Mouse (Mus musculus) heart, embryonic 12.5 days (tissue): ENCODE results near the gene Ankrd17. TPM values are rescaled to one million over a fixed set of nuclear protein-coding genes. Genes with fewer than 3 reads are reported as not detected.
"Not testable (repeated sequence)": the region's sequence is repeated elsewhere in the genome, so short reads cannot be mapped to it uniquely, and the experiment has no call there.

Experiments used
- ATAC-seq: fragments of 200-750 bp; cut with Nextera tagmentation; 2 replicates; pipeline ENCODE4 v1.8.0; 2017; ENCODE audit warnings: moderate TSS enrichment, moderate library complexity; ENCODE audit not compliant: insufficient number of reproducible peaks, low FRiP score
- H3K27ac ChIP-seq: fragments of 300-500 bp; sonication (generic); 2 replicates; pipeline ENCODE4 v1.5.1; 2016; ENCODE audit warnings: mild to moderate bottlenecking, moderate library complexity; ENCODE audit not compliant: poor library complexity, severe bottlenecking
- H3K27me3 ChIP-seq: fragments of 300-500 bp; sonication (generic); replicated peaks from 2 replicates; pipeline ENCODE4 v1.6.1; 2016; ENCODE audit warnings: mild to moderate bottlenecking, moderate library complexity
- H3K36me3 ChIP-seq: fragments of 300-500 bp; sonication (generic); 2 replicates; pipeline ENCODE4 v1.6.1; 2016; ENCODE audit warnings: mild to moderate bottlenecking, moderate library complexity
- H3K4me1 ChIP-seq: fragments of 300-500 bp; sonication (generic); replicated peaks from 2 replicates; pipeline ENCODE4 v1.6.1; 2016; ENCODE audit warnings: mild to moderate bottlenecking
- H3K4me2 ChIP-seq: fragments of 300-500 bp; sonication (generic); 2 replicates; pipeline ENCODE4 v1.6.1; 2016; ENCODE audit warnings: mild to moderate bottlenecking, moderate library complexity
- H3K4me3 ChIP-seq: fragments of 300-500 bp; sonication (generic); 2 replicates; pipeline ENCODE4 v1.5.1; 2016; ENCODE audit warnings: mild to moderate bottlenecking
- H3K9ac ChIP-seq: fragments of 300-500 bp; sonication (generic); 2 replicates; pipeline ENCODE4 v1.6.1; 2016; ENCODE audit warnings: mild to moderate bottlenecking, moderate library complexity
- H3K9me3 ChIP-seq: fragments of 300-500 bp; sonication (generic); replicated peaks from 2 replicates; pipeline ENCODE4 v1.6.1; 2016; ENCODE audit warnings: mild to moderate bottlenecking, moderate library complexity
- WGBS: fragments of 180-500 bp; shearing (Covaris S2); methylation state at CpG from one replicate; pipeline ENCODE4 v1.1.7; 2016; 5-methylcytosine and 5-hydroxymethylcytosine counted together
- polyA plus RNA-seq: library from polyadenylated mRNA; unstranded; fragments of >200 nt; fragmentation: Nextera tagmentation; extraction: Ambion mirVana; gene quantifications from 2 replicates; pipeline ENCODE4 v1.2.1, GENCODE M21; 2016

Gene Ankrd17
- polyA plus RNA-seq, 1 experiment from 2014 or later, result 20.9 TPM

DNA sequence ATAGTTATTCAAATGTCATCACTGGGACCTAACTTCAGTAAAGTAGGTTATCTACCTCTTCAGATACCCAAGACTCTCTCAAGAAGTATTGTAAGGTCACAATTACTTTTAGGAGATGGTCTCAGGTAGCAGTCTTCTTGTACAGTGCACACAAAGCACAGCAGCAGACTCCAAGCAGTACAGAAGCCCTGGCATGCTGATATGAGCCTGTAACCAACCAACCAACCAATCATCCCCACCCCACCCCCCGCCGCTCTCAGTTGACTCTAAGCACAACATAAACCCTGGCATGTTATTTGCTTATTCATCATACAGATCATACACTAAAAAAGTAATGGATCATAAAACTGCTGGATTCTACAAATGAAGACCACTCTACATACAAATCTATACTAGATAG lies 33.9 kb downstream of the Ankrd17 start:
- Histone ChIP-seq H3K27ac (no peak overlapping the region), H3K4me2 (no peak overlapping the region), H3K4me3 (no peak overlapping the region), H3K9ac (no peak overlapping the region), H3K36me3 (no peaks in the 10 kb centered on the region), H3K9me3 (no peaks in the 10 kb centered on the region), H3K27me3 (no peaks in the 10 kb centered on the region), H3K4me1 (peaks cover 15% of the 10 kb centered on the region; the same call in 1 of the 2 replicates)
- no peak for ATAC-seq
- 96% methylated on average over 2 of the region's 2 CpGs for WGBS

DNA sequence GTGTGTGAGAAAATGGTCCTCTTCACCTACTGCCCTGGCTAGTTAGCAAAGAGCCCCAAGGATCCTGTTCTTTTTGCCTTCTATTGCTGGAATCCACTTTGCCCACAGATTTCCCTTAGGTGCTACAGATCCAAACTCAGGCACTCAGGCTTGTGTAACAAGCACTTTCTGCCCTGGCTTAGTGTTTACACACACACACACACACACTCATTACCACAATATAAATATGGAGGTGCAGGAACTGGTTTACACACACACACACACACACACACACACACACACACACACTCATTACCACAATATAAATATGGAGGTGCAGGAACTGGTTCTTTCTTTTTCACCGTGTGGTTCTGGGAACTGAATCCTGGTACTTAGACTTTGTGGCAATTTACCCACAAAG lies 35.3 kb downstream of the Ankrd17 start:
- H3K27me3 ChIP-seq, result no peaks in the 10 kb centered on the region
- H3K27ac ChIP-seq, result no peak overlapping the region
- WGBS, result 82% methylated on average over 1 of the region's 1 CpGs
- H3K36me3 ChIP-seq, result no peaks in the 10 kb centered on the region
- no peaks in the 10 kb centered on the region for H3K9me3 ChIP-seq
- no peak overlapping the region for H3K9ac ChIP-seq
- no peak overlapping the region for H3K4me3 ChIP-seq
- peaks cover 15% of the 10 kb centered on the region; the same call in 1 of the 2 replicates for H3K4me1 ChIP-seq
- ATAC-seq, result no peak
- H3K4me2 ChIP-seq, result no peak overlapping the region

DNA sequence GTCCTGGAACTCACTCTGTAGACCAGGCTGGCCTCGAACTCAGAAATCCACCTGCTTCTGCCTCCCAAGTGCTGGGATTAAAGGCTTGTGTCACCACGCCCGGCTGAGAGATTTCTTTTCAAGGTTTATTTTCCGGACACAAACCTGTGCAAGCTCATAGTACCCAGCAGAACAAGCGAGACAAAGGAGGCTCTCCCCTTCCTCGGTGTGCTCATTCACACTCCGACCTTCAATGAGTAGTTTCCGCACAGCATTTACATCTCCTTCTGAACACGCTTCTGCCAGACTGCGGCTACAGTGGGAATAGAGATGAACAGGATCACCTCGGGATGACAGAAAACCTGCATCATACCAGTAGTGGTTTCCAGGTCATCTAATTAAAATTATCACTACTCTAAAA lies 68.0 kb downstream of the Ankrd17 start:
- no peak overlapping the region for H3K27ac ChIP-seq
- 93% methylated on average over 11 of the region's 11 CpGs for WGBS
- H3K9ac ChIP-seq, result no peak overlapping the region
- H3K4me2 ChIP-seq, result no peak overlapping the region
- H3K9me3 ChIP-seq, result no peaks in the 10 kb centered on the region
- no peak overlapping the region for H3K4me3 ChIP-seq
- H3K4me1 ChIP-seq, result no peaks in the 10 kb centered on the region
- H3K36me3 ChIP-seq, result peaks cover 42% of the 10 kb centered on the region
- no peaks in the 10 kb centered on the region for H3K27me3 ChIP-seq
- ATAC-seq, result no peak

DNA sequence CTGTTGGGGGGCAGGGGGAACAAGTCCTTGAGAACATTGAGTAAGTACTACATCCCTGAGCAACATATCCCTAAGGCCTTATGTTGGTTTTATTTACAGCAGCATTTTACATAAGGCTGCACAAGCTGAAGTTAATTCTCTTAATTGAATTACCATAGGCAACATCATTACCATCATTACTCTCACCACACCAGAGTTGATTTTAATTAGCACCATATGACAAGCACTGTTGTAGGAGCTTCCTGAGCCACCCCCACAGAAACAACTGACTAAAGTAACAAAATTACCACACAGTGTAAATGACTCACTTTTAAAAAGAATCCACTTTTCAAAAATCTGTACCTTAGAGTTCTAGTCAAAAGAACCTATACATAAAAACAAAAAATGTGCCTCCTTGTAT lies 76.5 kb downstream of the Ankrd17 start:
- Histone ChIP-seq H3K36me3 (peaks cover 61% of the 10 kb centered on the region), H3K4me1 (no peaks in the 10 kb centered on the region), H3K27me3 (no peaks in the 10 kb centered on the region), H3K27ac (no peak overlapping the region), H3K4me3 (no peak overlapping the region), H3K4me2 (no peak overlapping the region), H3K9ac (no peak overlapping the region), H3K9me3 (no peaks in the 10 kb centered on the region)
- ATAC-seq, result no peak

DNA sequence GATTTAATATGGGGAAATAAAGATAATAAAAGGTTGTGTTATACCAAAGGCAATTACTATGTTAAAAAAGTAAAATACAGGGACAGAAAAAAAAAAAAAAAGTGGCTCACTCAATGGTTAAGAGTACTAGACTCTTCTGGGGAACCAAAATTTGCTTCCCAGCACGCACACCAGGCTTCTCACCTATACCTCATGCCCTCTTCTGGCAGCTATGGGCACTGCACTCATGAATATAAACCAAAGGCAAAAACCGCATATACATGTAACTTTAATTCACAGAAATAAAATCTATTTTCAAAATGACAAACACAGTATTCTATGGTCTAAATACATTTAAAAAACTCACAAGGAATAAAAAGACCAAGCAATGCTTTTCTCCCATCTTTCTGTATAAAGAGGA lies 79.8 kb downstream of the Ankrd17 start:
- WGBS, result 79% methylated on average over 2 of the region's 2 CpGs
- no peaks in the 10 kb centered on the region for H3K9me3 ChIP-seq
- H3K27me3 ChIP-seq, result no peaks in the 10 kb centered on the region
- no peak overlapping the region for H3K4me2 ChIP-seq
- no peak for ATAC-seq
- H3K4me3 ChIP-seq, result no peak overlapping the region
- no peak overlapping the region for H3K9ac ChIP-seq
- H3K36me3 ChIP-seq, result peaks cover 64% of the 10 kb centered on the region
- no peak overlapping the region for H3K27ac ChIP-seq
- H3K4me1 ChIP-seq, result no peaks in the 10 kb centered on the region

DNA sequence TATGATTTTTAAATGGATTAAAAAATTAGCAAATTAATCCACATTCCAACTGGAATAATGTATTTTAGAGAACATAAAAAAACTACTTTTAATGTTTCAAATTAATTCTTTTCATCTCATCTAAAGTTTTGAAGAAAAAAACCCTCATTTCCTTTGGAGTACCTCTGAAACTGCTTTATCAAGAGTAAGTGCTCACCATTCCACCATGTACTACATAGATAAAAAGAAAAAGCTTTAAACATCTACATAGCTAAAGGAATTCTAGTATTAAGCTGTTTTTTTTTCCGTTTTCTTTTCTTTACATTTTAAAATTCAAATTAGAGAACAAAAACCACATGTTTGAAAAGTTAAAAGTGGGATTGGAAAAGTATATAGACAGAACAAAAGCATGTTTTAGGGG lies 86.3 kb downstream of the Ankrd17 start:
- H3K4me2 ChIP-seq, result no peak overlapping the region
- no peak overlapping the region for H3K27ac ChIP-seq
- H3K36me3 ChIP-seq, result peaks cover 39% of the 10 kb centered on the region
- WGBS, result 76% methylated on average over 1 of the region's 1 CpGs
- no peaks in the 10 kb centered on the region for H3K9me3 ChIP-seq
- no peak overlapping the region for H3K4me3 ChIP-seq
- no peaks in the 10 kb centered on the region for H3K27me3 ChIP-seq
- H3K9ac ChIP-seq, result no peak overlapping the region
- no peak for ATAC-seq
- H3K4me1 ChIP-seq, result no peaks in the 10 kb centered on the region

DNA sequence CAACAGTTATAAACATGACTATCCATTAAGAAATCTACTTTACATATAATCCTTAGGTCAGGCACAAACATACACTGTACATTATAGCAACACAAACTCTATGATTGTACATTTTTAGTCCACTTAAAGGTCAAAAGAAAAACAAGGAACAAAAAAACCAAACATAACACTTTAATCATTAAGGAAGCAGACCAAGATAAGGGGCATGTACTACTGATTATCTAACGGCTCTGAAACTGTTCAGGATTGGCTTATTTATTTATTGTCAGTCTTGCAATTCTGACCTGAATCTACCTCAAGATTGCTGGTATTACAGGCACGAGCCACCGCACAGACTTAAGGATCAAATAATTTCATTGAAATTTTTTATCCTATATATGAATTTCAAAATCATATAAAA lies 87.0 kb downstream of the Ankrd17 start:
- no peak for ATAC-seq
- H3K4me1 ChIP-seq, result no peaks in the 10 kb centered on the region
- no peak overlapping the region for H3K4me3 ChIP-seq
- H3K27me3 ChIP-seq, result no peaks in the 10 kb centered on the region
- peaks cover 40% of the 10 kb centered on the region for H3K36me3 ChIP-seq
- no peak overlapping the region for H3K9ac ChIP-seq
- H3K27ac ChIP-seq, result no peak overlapping the region
- WGBS, result 60% methylated on average over 3 of the region's 3 CpGs
- no peaks in the 10 kb centered on the region for H3K9me3 ChIP-seq
- no peak overlapping the region for H3K4me2 ChIP-seq

DNA sequence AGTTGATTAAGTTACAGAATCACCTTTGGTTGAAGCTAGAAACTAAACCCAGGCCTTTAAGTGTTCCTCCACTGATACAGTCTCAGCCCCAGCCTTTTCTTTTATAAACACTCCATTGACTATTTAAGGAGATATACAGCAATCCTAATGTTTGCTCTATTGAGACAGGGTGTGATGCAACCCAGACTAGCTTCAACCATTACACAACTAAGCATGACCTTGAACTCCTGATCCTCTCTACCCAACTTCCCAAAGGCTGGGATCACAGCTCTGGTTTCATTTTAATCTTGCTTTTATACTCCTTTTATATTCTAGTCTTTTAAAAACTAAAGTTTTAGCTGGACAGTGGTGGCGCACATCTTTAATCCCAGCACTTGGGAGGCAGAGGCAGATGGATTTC lies 88.9 kb downstream of the Ankrd17 start:
- Histone ChIP-seq H3K4me3 (no peak overlapping the region), H3K9me3 (no peaks in the 10 kb centered on the region), H3K4me2 (no peak overlapping the region), H3K36me3 (peaks cover 28% of the 10 kb centered on the region), H3K9ac (no peak overlapping the region), H3K27ac (no peak overlapping the region), H3K27me3 (no peaks in the 10 kb centered on the region), H3K4me1 (no peaks in the 10 kb centered on the region)
- no peak for ATAC-seq
- 94% methylated on average over 1 of the region's 1 CpGs for WGBS

DNA sequence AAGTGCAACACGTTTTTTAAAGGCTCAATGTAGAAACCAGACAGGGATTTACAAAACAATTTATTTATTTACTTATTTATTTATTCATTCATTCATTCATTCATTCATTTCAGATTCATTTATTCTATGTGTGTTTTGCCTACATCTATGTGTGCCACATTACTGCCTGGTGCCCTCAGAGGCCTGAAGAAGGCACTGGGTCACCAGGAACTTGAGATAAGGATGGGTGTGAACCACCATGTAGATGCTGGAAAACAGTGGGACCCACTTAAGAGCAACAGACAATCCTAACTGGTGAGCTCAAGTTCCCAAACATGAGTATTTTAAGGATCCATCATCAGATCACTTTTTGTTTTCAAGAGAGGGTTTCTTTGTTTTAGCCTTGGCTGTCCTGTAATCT lies 91.6 kb downstream of the Ankrd17 start:
- no peak overlapping the region for H3K9ac ChIP-seq
- ATAC-seq, result no peak
- WGBS, result 84% methylated on average over 1 of the region's 1 CpGs
- H3K4me1 ChIP-seq, result no peaks in the 10 kb centered on the region
- H3K36me3 ChIP-seq, result peaks cover 33% of the 10 kb centered on the region
- H3K4me3 ChIP-seq, result no peak overlapping the region
- no peak overlapping the region for H3K27ac ChIP-seq
- no peak overlapping the region for H3K4me2 ChIP-seq
- H3K27me3 ChIP-seq, result no peaks in the 10 kb centered on the region
- no peaks in the 10 kb centered on the region for H3K9me3 ChIP-seq

DNA sequence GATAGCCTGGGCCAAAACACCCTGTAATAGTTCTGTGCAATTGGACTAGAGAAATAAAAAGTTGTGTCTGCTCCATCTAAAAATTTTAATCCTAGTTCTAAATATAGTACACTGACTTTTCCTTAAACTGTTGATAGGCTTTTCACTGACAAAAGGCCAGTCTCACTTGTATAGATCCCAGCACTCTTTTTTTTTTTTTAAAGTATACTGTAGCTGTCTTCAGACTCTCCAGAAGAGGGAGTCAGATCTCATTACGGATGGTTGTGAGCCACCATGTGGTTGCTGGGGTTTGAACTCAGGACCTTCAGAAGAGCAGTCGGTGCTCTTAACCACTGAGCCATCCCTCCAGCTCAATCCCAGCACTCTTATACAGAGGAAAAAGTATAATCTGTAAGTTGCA lies 104.1 kb downstream of the Ankrd17 start:
- not testable (repeated sequence) for H3K4me1 ChIP-seq, H3K9me3 ChIP-seq, H3K4me3 ChIP-seq, H3K27ac ChIP-seq, ATAC-seq, H3K9ac ChIP-seq, H3K4me2 ChIP-seq, H3K27me3 ChIP-seq
- peaks cover 66% of the 10 kb centered on the region for H3K36me3 ChIP-seq
- 82% methylated on average over 2 of the region's 2 CpGs for WGBS

DNA sequence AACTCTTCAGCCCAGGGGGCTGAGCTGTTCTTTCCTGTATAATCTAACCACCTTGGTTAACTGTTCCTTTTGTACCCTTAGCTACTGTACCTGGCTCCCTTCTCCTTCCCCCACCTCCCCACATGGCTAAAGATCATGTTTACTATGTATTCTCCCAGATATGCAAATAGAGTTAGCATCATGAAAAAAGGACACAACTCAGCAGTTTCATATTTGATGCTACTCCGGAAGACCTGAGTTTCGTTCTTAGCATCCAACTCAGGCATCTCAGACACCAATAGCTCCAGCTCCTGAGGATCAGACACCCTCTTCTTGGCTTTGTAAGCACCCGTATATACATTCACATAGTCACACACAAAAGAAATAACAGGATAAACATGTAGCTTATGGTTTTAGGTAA lies 109.4 kb downstream of the Ankrd17 start:
- Histone ChIP-seq H3K36me3 (peaks cover 77% of the 10 kb centered on the region), H3K9ac (no peak overlapping the region), H3K4me3 (no peak overlapping the region), H3K9me3 (no peaks in the 10 kb centered on the region), H3K4me2 (no peak overlapping the region), H3K27me3 (no peaks in the 10 kb centered on the region), H3K27ac (no peak overlapping the region), H3K4me1 (no peaks in the 10 kb centered on the region)
- 94% methylated on average over 3 of the region's 3 CpGs for WGBS
- no peak for ATAC-seq

DNA sequence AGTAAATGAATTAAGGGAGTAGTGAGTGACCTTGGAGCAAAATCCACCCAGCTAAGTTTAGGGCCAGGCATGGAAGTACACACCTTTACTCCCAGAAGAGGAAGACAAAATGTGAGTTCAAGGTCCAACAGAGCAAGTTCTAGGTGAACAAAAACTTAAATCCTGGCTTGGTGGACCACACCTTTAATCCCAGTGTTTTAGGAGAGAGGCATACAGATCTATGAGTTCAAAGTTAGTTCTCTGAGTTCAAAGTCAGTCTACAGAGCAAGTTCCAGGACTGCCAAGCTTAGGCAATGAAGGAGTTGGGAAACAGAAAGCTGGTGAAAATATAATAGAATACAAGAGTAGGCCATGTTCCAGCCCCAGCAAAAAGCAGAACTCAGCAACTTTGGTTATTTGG lies 118.9 kb downstream of the Ankrd17 start:
- no peak for ATAC-seq
- H3K9me3 ChIP-seq, result no peaks in the 10 kb centered on the region
- H3K36me3 ChIP-seq, result peaks cover 77% of the 10 kb centered on the region
- no peaks in the 10 kb centered on the region for H3K4me1 ChIP-seq
- H3K4me3 ChIP-seq, result no peak overlapping the region
- no peak overlapping the region for H3K27ac ChIP-seq
- no peaks in the 10 kb centered on the region for H3K27me3 ChIP-seq
- no peak overlapping the region for H3K9ac ChIP-seq
- H3K4me2 ChIP-seq, result no peak overlapping the region
